Mouse (Mus musculus) heart, embryonic 10.5 days (tissue): ENCODE results near the gene Dgkg. TPM values are rescaled to one million over a fixed set of nuclear protein-coding genes. Genes with fewer than 3 reads are reported as not detected.

Source experiments
- DNase-seq: peaks from one replicate; pipeline ENCODE4 v3.0.0-alpha.2; 2017; ENCODE audit warnings: low spot score
- H3K27ac ChIP-seq: fragments of 300-500 bp; sonication (generic); 2 replicates; pipeline ENCODE4 v1.5.1; 2016; ENCODE audit warnings: mild to moderate bottlenecking
- H3K27me3 ChIP-seq: fragments of 300-500 bp; sonication (generic); 2 replicates; pipeline ENCODE4 v1.6.1; 2016; ENCODE audit warnings: mild to moderate bottlenecking; ENCODE audit not compliant: poor library complexity, insufficient read depth, severe bottlenecking
- H3K36me3 ChIP-seq: fragments of 300-500 bp; sonication (generic); 2 replicates; pipeline ENCODE4 v1.6.1; 2016; ENCODE audit warnings: mild to moderate bottlenecking, moderate library complexity
- H3K4me1 ChIP-seq: fragments of 300-500 bp; sonication (generic); 2 replicates; pipeline ENCODE4 v1.6.1; 2016; ENCODE audit warnings: mild to moderate bottlenecking
- H3K4me3 ChIP-seq: fragments of 300-500 bp; sonication (generic); 2 replicates; pipeline ENCODE4 v1.5.1; 2016; ENCODE audit warnings: mild to moderate bottlenecking, moderate library complexity
- H3K9me3 ChIP-seq: fragments of 300-500 bp; sonication (generic); 2 replicates; pipeline ENCODE4 v1.6.1; 2016; ENCODE audit warnings: mild to moderate bottlenecking, moderate library complexity
- WGBS: fragments of 180-500 bp; shearing (Covaris S2); methylation state at CpG from one replicate; pipeline ENCODE4 v1.1.7; 2016; 5-methylcytosine and 5-hydroxymethylcytosine counted together
- polyA plus RNA-seq: library from polyadenylated mRNA; unstranded; fragments of >200 nt; fragmentation: Nextera tagmentation; extraction: Ambion mirVana; gene quantifications from 2 replicates; pipeline ENCODE4 v1.2.1, GENCODE M21; 2016

The Dgkg gene
- polyA plus RNA-seq, 1 experiment from 2014 or later = 0.49 TPM

GRCm38 (mm10) chr16:22493396-22493795, 163.6 kb downstream of the Dgkg start:
- H3K9me3 ChIP-seq = no peaks in the 10 kb centered on the region
- peaks cover 50% of the 10 kb centered on the region for H3K4me1 ChIP-seq

GRCm38 (mm10) chr16:22491446-22492166, 165.4 kb downstream of the Dgkg start:
- peaks cover 51% of the 10 kb centered on the region for H3K4me1 ChIP-seq
- no peak for DNase-seq
- H3K27me3 ChIP-seq = no peaks in the 10 kb centered on the region
- H3K4me3 ChIP-seq = no peak overlapping the region
- H3K9me3 ChIP-seq = no peaks in the 10 kb centered on the region
- H3K27ac ChIP-seq = no peak overlapping the region
- 86% methylated on average over 9 of the region's 9 CpGs for WGBS
- H3K36me3 ChIP-seq = no peaks in the 10 kb centered on the region

More at GRCm38 (mm10) chr16:22493396-22493795, 163.6 kb downstream of the Dgkg start:
- WGBS = 69% methylated on average over 4 of the region's 4 CpGs
- Histone ChIP-seq H3K27ac (no peak overlapping the region), H3K36me3 (no peaks in the 10 kb centered on the region), H3K4me3 (no peak overlapping the region), H3K27me3 (no peaks in the 10 kb centered on the region)
- DNase-seq = no peak

GRCm38 (mm10) chr16:22483900-22484299, 173.1 kb downstream of the Dgkg start:
- H3K4me1 ChIP-seq = peaks cover 17% of the 10 kb centered on the region
- no peak overlapping the region for H3K4me3 ChIP-seq
- WGBS = 86% methylated on average over 1 of the region's 1 CpGs
- H3K27ac ChIP-seq = no peak overlapping the region
- H3K27me3 ChIP-seq = no peaks in the 10 kb centered on the region
- no peak for DNase-seq
- H3K36me3 ChIP-seq = no peaks in the 10 kb centered on the region
- H3K9me3 ChIP-seq = no peaks in the 10 kb centered on the region

GRCm38 (mm10) chr16:22479322-22479721, 177.7 kb downstream of the Dgkg start:
- no peak overlapping the region for H3K4me3 ChIP-seq
- H3K27ac ChIP-seq = no peak overlapping the region
- H3K36me3 ChIP-seq = no peaks in the 10 kb centered on the region
- H3K4me1 ChIP-seq = peaks cover 15% of the 10 kb centered on the region; the same call in 1 of the 2 replicates
- no peaks in the 10 kb centered on the region for H3K27me3 ChIP-seq
- H3K9me3 ChIP-seq = no peaks in the 10 kb centered on the region
- DNase-seq = no peak
- WGBS = 88% methylated on average over 8 of the region's 8 CpGs

GRCm38 (mm10) chr16:22471728-22472127, 185.3 kb downstream of the Dgkg start:
- peak; percentile 28 for DNase-seq
- H3K9me3 ChIP-seq = no peaks in the 10 kb centered on the region
- H3K4me3 ChIP-seq = no peak overlapping the region
- H3K36me3 ChIP-seq = no peaks in the 10 kb centered on the region
- WGBS = 86% methylated on average over 2 of the region's 2 CpGs
- H3K4me1 ChIP-seq = peaks cover 12% of the 10 kb centered on the region
- no peaks in the 10 kb centered on the region for H3K27me3 ChIP-seq
- H3K27ac ChIP-seq = no peak overlapping the region

GRCm38 (mm10) chr16:22469385-22469784, 187.6 kb downstream of the Dgkg start:
- Histone ChIP-seq H3K4me3 (no peak overlapping the region), H3K27me3 (no peaks in the 10 kb centered on the region), H3K4me1 (peaks cover 10% of the 10 kb centered on the region), H3K36me3 (no peaks in the 10 kb centered on the region), H3K9me3 (no peaks in the 10 kb centered on the region), H3K27ac (no peak overlapping the region)
- DNase-seq = peak; percentile 56
- WGBS = 52% methylated on average over 11 of the region's 11 CpGs

- Histone ChIP-seq H3K36me3 (no peaks in the 10 kb centered on the region), H3K4me3 (no peak overlapping the region), H3K27ac (no peak overlapping the region), H3K4me1 (peaks cover 10% of the 10 kb centered on the region), H3K27me3 (no peaks in the 10 kb centered on the region), H3K9me3 (no peaks in the 10 kb centered on the region)
- 90% methylated on average over 2 of the region's 2 CpGs for WGBS
- peak; percentile 64 for DNase-seq
Measured at GRCm38 (mm10) chr16:22467111-22467510, 189.9 kb downstream of the Dgkg start.

- Histone ChIP-seq H3K27ac (no peak overlapping the region), H3K27me3 (no peaks in the 10 kb centered on the region), H3K36me3 (no peaks in the 10 kb centered on the region), H3K9me3 (no peaks in the 10 kb centered on the region), H3K4me3 (no peak overlapping the region), H3K4me1 (peaks cover 14% of the 10 kb centered on the region)
- DNase-seq = peak; percentile 50
- WGBS = 85% methylated on average over 11 of the region's 11 CpGs
Measured at GRCm38 (mm10) chr16:22466381-22466780, 190.6 kb downstream of the Dgkg start.

GRCm38 (mm10) chr16:22462220-22462619, 194.8 kb downstream of the Dgkg start:
- Histone ChIP-seq H3K4me3 (no peak overlapping the region), H3K36me3 (no peaks in the 10 kb centered on the region), H3K9me3 (no peaks in the 10 kb centered on the region), H3K4me1 (peaks cover 4% of the 10 kb centered on the region; the same call in 1 of the 2 replicates), H3K27me3 (no peaks in the 10 kb centered on the region), H3K27ac (no peak overlapping the region)
- 80% methylated on average over 3 of the region's 3 CpGs for WGBS
- peak; percentile 33 for DNase-seq

GRCm38 (mm10) chr16:22461728-22462127, 195.3 kb downstream of the Dgkg start:
- no peak for DNase-seq
- Histone ChIP-seq H3K4me1 (peaks cover 4% of the 10 kb centered on the region; the same call in 1 of the 2 replicates), H3K9me3 (no peaks in the 10 kb centered on the region), H3K27me3 (no peaks in the 10 kb centered on the region), H3K4me3 (no peak overlapping the region), H3K27ac (no peak overlapping the region), H3K36me3 (no peaks in the 10 kb centered on the region)
- 63% methylated on average over 6 of the region's 6 CpGs for WGBS

- H3K27ac ChIP-seq = no peak overlapping the region
- WGBS = 54% methylated on average over 1 of the region's 1 CpGs
Measured at GRCm38 (mm10) chr16:22460960-22461359, 196.1 kb downstream of the Dgkg start.

GRCm38 (mm10) chr16:22452082-22452481, 204.9 kb downstream of the Dgkg start:
- H3K27ac ChIP-seq = no peak overlapping the region
- DNase-seq = no peak
- 69% methylated on average over 9 of the region's 9 CpGs for WGBS

More at GRCm38 (mm10) chr16:22460960-22461359, 196.1 kb downstream of the Dgkg start:
- H3K9me3 ChIP-seq = no peaks in the 10 kb centered on the region
- no peaks in the 10 kb centered on the region for H3K36me3 ChIP-seq
- H3K27me3 ChIP-seq = no peaks in the 10 kb centered on the region
- DNase-seq = peak; percentile 42
- no peak overlapping the region for H3K4me3 ChIP-seq
- peaks cover 4% of the 10 kb centered on the region; the same call in 1 of the 2 replicates for H3K4me1 ChIP-seq

GRCm38 (mm10) chr16:22448093-22448492, 208.9 kb downstream of the Dgkg start:
- Histone ChIP-seq H3K4me3 (no peak overlapping the region), H3K9me3 (no peaks in the 10 kb centered on the region), H3K27ac (0 out of 2 replicates have a peak overlapping the region, but pooled peaks have one; percentile 57), H3K4me1 (peaks cover 30% of the 10 kb centered on the region), H3K36me3 (no peaks in the 10 kb centered on the region), H3K27me3 (0 out of 2 replicates have a peak, but pooled peaks cover 4% of the 10 kb centered on the region)
- DNase-seq = no peak
- WGBS = 48% methylated on average over 6 of the region's 6 CpGs

More at GRCm38 (mm10) chr16:22452082-22452481, 204.9 kb downstream of the Dgkg start:
- Histone ChIP-seq H3K9me3 (no peaks in the 10 kb centered on the region), H3K27me3 (0 out of 2 replicates have a peak, but pooled peaks cover 4% of the 10 kb centered on the region), H3K4me1 (peaks cover 17% of the 10 kb centered on the region), H3K4me3 (no peak overlapping the region), H3K36me3 (no peaks in the 10 kb centered on the region)
